Mouse (Mus musculus): ENCODE results near the gene Rhoq.

Gene Rhoq

GRCm38 (mm10) chr17:86963586-86963902 is 662 bp downstream of the Rhoq start:
- no peak for DNase-seq (ENCODE audit: low spot score)

- DNase-seq (ENCODE audit: low spot score), result no peak
Measured at GRCm38 (mm10) chr17:86964041-86964440, 1.2 kb downstream of the Rhoq start.

GRCm38 (mm10) chr17:86964502-86964901 is 1.6 kb downstream of the Rhoq start:
- peak; percentile 69 for DNase-seq (ENCODE audit: low spot score)

GRCm38 (mm10) chr17:86965121-86965520 is 2.2 kb downstream of the Rhoq start:
- DNase-seq (ENCODE audit: low spot score), result no peak

- no peak for DNase-seq (ENCODE audit: low spot score)
Measured at GRCm38 (mm10) chr17:86966040-86966439, 3.2 kb downstream of the Rhoq start.

GRCm38 (mm10) chr17:86967048-86967447 is 4.2 kb downstream of the Rhoq start:
- no peak for DNase-seq (ENCODE audit: low spot score)

- no peak for DNase-seq (ENCODE audit: low spot score)
Measured at GRCm38 (mm10) chr17:86967536-86968525, 4.9 kb downstream of the Rhoq start.

- DNase-seq (ENCODE audit: low spot score), result no peak
Measured at GRCm38 (mm10) chr17:86968581-86968980, 5.7 kb downstream of the Rhoq start.

GRCm38 (mm10) chr17:86969582-86969981 is 6.7 kb downstream of the Rhoq start:
- DNase-seq (ENCODE audit: low spot score), result no peak

- DNase-seq (ENCODE audit: low spot score), result no peak
Measured at GRCm38 (mm10) chr17:86970026-86970750, 7.3 kb downstream of the Rhoq start.

GRCm38 (mm10) chr17:86971036-86971435 is 8.2 kb downstream of the Rhoq start:
- no peak for DNase-seq (ENCODE audit: low spot score)

- DNase-seq (ENCODE audit: low spot score), result no peak
Measured at GRCm38 (mm10) chr17:86971860-86972259, 9.0 kb downstream of the Rhoq start.

- DNase-seq (ENCODE audit: low spot score), result no peak
Measured at GRCm38 (mm10) chr17:86973097-86973496, 10.2 kb downstream of the Rhoq start.

GRCm38 (mm10) chr17:86976387-86976786 is 13.5 kb downstream of the Rhoq start:
- DNase-seq (ENCODE audit: low spot score), result no peak

GRCm38 (mm10) chr17:86978496-86978895 is 15.6 kb downstream of the Rhoq start:
- no peak for DNase-seq (ENCODE audit: low spot score)

- no peak for DNase-seq (ENCODE audit: low spot score)
Measured at GRCm38 (mm10) chr17:86981205-86981604, 18.3 kb downstream of the Rhoq start.

GRCm38 (mm10) chr17:86981701-86982100 is 18.8 kb downstream of the Rhoq start:
- DNase-seq (ENCODE audit: low spot score), result no peak

- DNase-seq (ENCODE audit: low spot score), result no peak
Measured at GRCm38 (mm10) chr17:86982497-86982896, 19.6 kb downstream of the Rhoq start.

GRCm38 (mm10) chr17:86986449-86987138 is 23.7 kb downstream of the Rhoq start:
- DNase-seq (ENCODE audit: low spot score), result peak; percentile 52

- no peak for DNase-seq (ENCODE audit: low spot score)
Measured at GRCm38 (mm10) chr17:86988161-86988560, 25.3 kb downstream of the Rhoq start.

- peak; percentile 52 for DNase-seq (ENCODE audit: low spot score)
Measured at GRCm38 (mm10) chr17:86988601-86989184, 25.8 kb downstream of the Rhoq start.

- DNase-seq (ENCODE audit: low spot score), result no peak
Measured at GRCm38 (mm10) chr17:86991306-86991705, 28.4 kb downstream of the Rhoq start.

Measured in testis, postnatal 14 days (tissue).